Mouse (Mus musculus): ENCODE measurements around the gene Klhl23. TPM values are rescaled to one million over a fixed set of nuclear protein-coding genes. Genes with fewer than 3 reads are reported as not detected.

Klhl23 gene
- polyA plus RNA-seq, 1 experiment from 2014 or later = 94.6 TPM

DNA sequence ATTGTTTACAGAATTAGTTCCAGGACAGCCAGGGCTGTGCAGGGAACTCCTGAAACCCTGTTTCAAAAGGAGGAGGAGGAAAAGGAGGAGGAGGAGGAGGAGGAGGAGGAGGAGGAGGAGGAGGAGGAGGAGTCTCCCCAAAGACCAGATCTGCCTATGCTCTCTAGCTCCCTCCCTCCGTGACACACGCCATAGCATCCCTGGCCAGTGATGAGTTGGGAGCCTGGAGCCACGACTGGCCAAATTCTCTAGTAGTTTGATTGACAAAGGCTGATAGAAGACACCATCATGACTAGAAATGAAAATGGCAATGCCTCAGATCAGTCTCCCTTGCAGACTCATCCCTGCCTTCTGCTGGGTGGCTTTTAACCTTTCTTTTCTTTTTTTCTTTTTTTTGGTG, 16.3 kb downstream of the Klhl23 start:
- Histone ChIP-seq H3K27ac (no peak overlapping the region), H3K4me2 (no peak overlapping the region), H3K36me3 (replicated peaks) (peaks cover 18% of the 10 kb centered on the region), H3K9me3 (no peaks in the 10 kb centered on the region), H3K9ac (no peak overlapping the region), H3K4me3 (no peak overlapping the region), H3K4me1 (no peaks in the 10 kb centered on the region), H3K27me3 (replicated peaks) (no peaks in the 10 kb centered on the region)
- ATAC-seq (replicated peaks) = no peak
- WGBS = 26% methylated on average over 3 of the region's 3 CpGs

DNA sequence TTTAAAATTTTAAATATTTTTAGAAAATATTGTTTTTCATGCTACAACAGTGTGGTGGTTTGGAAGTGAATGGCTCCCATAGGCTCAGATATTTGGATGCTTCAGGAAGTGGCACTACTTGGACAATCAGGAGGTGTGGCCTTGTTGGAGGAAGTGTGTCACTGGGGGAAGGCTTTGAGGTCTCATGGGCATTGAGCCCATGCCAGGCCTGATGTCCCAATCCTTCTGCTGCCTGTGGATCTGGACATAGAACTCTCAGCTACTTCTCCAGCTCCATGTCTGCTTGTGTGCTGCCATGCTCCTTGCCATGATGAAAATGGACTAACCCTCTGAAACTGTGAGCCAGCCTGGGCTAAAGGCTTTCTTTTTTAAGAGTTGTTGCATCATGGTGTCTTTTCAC, 17.0 kb downstream of the Klhl23 start:
- no peaks in the 10 kb centered on the region for H3K9me3 ChIP-seq
- peaks cover 13% of the 10 kb centered on the region for H3K36me3 ChIP-seq (replicated peaks)
- no peak overlapping the region for H3K27ac ChIP-seq
- H3K4me2 ChIP-seq = no peak overlapping the region
- no peak for ATAC-seq (replicated peaks)
- H3K4me3 ChIP-seq = no peak overlapping the region
- H3K9ac ChIP-seq = no peak overlapping the region
- no peaks in the 10 kb centered on the region for H3K4me1 ChIP-seq
- no peaks in the 10 kb centered on the region for H3K27me3 ChIP-seq (replicated peaks)

- 25% methylated on average over 6 of the region's 6 CpGs for WGBS
- Histone ChIP-seq H3K4me2 (no peak overlapping the region), H3K9me3 (no peaks in the 10 kb centered on the region), H3K4me1 (no peaks in the 10 kb centered on the region), H3K27ac (no peak overlapping the region), H3K9ac (no peak overlapping the region), H3K27me3 (replicated peaks) (no peaks in the 10 kb centered on the region), H3K4me3 (no peak overlapping the region), H3K36me3 (replicated peaks) (peaks cover 5% of the 10 kb centered on the region)
- 0 out of 2 replicates have a peak, but pooled peaks have one; percentile 27 for ATAC-seq (replicated peaks)
Measured at GRCm38 (mm10) chr2:69840261-69840660, 18.5 kb downstream of the Klhl23 start.

DNA sequence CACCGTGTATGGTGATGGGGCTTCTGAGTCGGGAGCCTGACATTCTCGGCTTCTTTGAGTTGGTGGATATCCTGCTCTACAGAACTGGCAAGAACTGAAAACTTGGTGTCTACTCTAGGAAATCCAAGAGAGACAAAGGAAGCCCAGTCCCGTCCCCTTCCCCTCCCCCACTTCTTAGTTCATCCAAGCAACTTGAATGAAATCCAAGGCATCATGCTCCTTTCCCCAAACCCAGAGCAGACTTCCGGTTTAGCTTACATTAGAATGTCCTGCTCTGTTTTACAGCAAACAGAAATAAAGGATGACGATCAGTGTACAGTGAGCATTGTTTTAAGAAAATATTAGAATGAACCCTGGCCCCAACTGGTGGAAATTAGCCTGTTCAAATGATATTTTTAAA, 27.5 kb downstream of the Klhl23 start:
- Histone ChIP-seq H3K4me1 (no peaks in the 10 kb centered on the region), H3K27ac (no peak overlapping the region), H3K9ac (no peak overlapping the region), H3K4me2 (no peak overlapping the region), H3K4me3 (no peak overlapping the region), H3K36me3 (replicated peaks) (no peaks in the 10 kb centered on the region), H3K27me3 (replicated peaks) (no peaks in the 10 kb centered on the region), H3K9me3 (no peaks in the 10 kb centered on the region)
- 68% methylated on average over 6 of the region's 6 CpGs for WGBS
- ATAC-seq (replicated peaks) = no peak

- ATAC-seq (replicated peaks) = no peak
- H3K4me2 ChIP-seq = no peak overlapping the region
- H3K36me3 ChIP-seq (replicated peaks) = no peaks in the 10 kb centered on the region
- no peak overlapping the region for H3K4me3 ChIP-seq
- no peaks in the 10 kb centered on the region for H3K27me3 ChIP-seq (replicated peaks)
- H3K9me3 ChIP-seq = no peaks in the 10 kb centered on the region
- no peak overlapping the region for H3K9ac ChIP-seq
- no peak overlapping the region for H3K27ac ChIP-seq
- no peaks in the 10 kb centered on the region for H3K4me1 ChIP-seq
- 49% methylated on average over 2 of the region's 2 CpGs for WGBS
Measured at GRCm38 (mm10) chr2:69851427-69852058, 29.8 kb downstream of the Klhl23 start.

GRCm38 (mm10) chr2:69856392-69856791, 34.6 kb downstream of the Klhl23 start:
- ATAC-seq (replicated peaks) = no peak
- Histone ChIP-seq H3K27ac (no peak overlapping the region), H3K4me3 (no peak overlapping the region), H3K4me1 (peaks cover 5% of the 10 kb centered on the region; the same call in 1 of the 2 replicates), H3K4me2 (no peak overlapping the region), H3K27me3 (replicated peaks) (no peaks in the 10 kb centered on the region), H3K9me3 (no peaks in the 10 kb centered on the region), H3K36me3 (replicated peaks) (no peaks in the 10 kb centered on the region), H3K9ac (no peak overlapping the region)
- 69% methylated on average over 8 of the region's 8 CpGs for WGBS

- H3K36me3 ChIP-seq (replicated peaks) = no peaks in the 10 kb centered on the region
- H3K4me1 ChIP-seq = peaks cover 13% of the 10 kb centered on the region
- H3K9me3 ChIP-seq = no peaks in the 10 kb centered on the region
- H3K4me3 ChIP-seq = no peak overlapping the region
- no peak for ATAC-seq (replicated peaks)
- no peak overlapping the region for H3K27ac ChIP-seq
- 74% methylated on average over 1 of the region's 1 CpGs for WGBS
- no peak overlapping the region for H3K9ac ChIP-seq
- no peaks in the 10 kb centered on the region for H3K27me3 ChIP-seq (replicated peaks)
- H3K4me2 ChIP-seq = no peak overlapping the region
Measured at GRCm38 (mm10) chr2:69857882-69858281, 36.1 kb downstream of the Klhl23 start.

GRCm38 (mm10) chr2:69860972-69861452, 39.3 kb downstream of the Klhl23 start:
- H3K4me3 ChIP-seq = peak overlapping the region; percentile 100

DNA sequence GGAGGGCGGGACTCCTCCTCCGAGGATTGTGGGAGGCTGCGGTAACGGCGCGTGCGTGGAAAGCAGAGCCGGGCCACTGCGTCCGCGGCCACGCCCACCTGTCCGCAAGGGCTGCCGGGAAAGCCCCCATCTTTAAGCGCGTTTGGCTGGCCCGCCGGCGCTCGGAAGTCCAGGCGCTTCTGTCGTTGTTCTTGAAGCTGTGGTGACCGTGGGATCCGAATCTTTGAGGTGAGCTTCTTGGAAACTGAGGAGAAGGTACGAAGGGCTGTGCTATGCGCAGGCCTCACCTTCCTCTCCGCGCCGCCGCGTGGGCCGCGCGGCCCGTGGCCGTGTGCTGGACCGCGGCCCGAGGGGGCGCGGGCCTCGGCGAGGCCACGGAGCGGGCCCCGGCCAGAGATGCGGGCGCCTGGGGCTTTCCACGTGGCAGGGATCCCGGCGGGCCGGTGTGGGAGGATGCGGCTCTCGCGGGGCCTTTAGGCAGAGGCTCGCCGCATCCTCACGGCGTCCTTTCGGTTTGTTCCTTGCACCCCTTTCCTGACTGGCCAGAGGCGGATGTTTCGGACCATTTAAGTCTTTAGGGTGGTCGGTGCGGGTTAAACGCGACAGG, 39.8 kb downstream of the Klhl23 start, which contains the start of gene Ssb:
Ssb (plus strand) TSS at position 78 of the 607 bp plus-strand sequence.
- Histone ChIP-seq H3K27me3 (replicated peaks) (no peaks in the 10 kb centered on the region), H3K4me3 (peak within 1 kb of the TSS; percentile 100), H3K4me2 (peak within 1 kb of the TSS; percentile 77), H3K36me3 (replicated peaks) (peaks cover 5% of the 10 kb centered on the region), H3K9me3 (no peaks in the 10 kb centered on the region), H3K4me1 (peaks cover 29% of the 10 kb centered on the region), H3K27ac (peak within 1 kb of the TSS; percentile 90), H3K9ac (peak within 1 kb of the TSS; percentile 100)
- peak; percentile 98 for ATAC-seq (replicated peaks)
- under 1% methylated on average over 66 of the region's 66 CpGs for WGBS

More at GRCm38 (mm10) chr2:69860972-69861452, 39.3 kb downstream of the Klhl23 start:
- Histone ChIP-seq H3K27ac (peak overlapping the region; percentile 90), H3K27me3 (replicated peaks) (no peaks in the 10 kb centered on the region), H3K36me3 (replicated peaks) (peaks cover 5% of the 10 kb centered on the region; the same call in 1 of the 2 replicates), H3K4me2 (peak overlapping the region; percentile 77), H3K9me3 (no peaks in the 10 kb centered on the region), H3K4me1 (peaks cover 29% of the 10 kb centered on the region), H3K9ac (peak overlapping the region; percentile 100)
- peak; percentile 80 for ATAC-seq (replicated peaks)
- WGBS = 12% methylated on average over 13 of the region's 13 CpGs

GRCm38 (mm10) chr2:69862117-69862657, 40.4 kb downstream of the Klhl23 start:
- peaks cover 29% of the 10 kb centered on the region for H3K4me1 ChIP-seq
- H3K27ac ChIP-seq = peak overlapping the region; percentile 90; the same call in 1 of the 2 replicates
- ATAC-seq (replicated peaks) = no peak
- peak overlapping the region; percentile 100 for H3K4me3 ChIP-seq
- peak overlapping the region; percentile 100 for H3K9ac ChIP-seq
- H3K36me3 ChIP-seq (replicated peaks) = peaks cover 9% of the 10 kb centered on the region
- H3K4me2 ChIP-seq = peak overlapping the region; percentile 77
- whole genome bisulfite sequencing = 3% methylated on average over 13 of the region's 13 CpGs
- H3K9me3 ChIP-seq = no peaks in the 10 kb centered on the region
- no peaks in the 10 kb centered on the region for H3K27me3 ChIP-seq (replicated peaks)

DNA sequence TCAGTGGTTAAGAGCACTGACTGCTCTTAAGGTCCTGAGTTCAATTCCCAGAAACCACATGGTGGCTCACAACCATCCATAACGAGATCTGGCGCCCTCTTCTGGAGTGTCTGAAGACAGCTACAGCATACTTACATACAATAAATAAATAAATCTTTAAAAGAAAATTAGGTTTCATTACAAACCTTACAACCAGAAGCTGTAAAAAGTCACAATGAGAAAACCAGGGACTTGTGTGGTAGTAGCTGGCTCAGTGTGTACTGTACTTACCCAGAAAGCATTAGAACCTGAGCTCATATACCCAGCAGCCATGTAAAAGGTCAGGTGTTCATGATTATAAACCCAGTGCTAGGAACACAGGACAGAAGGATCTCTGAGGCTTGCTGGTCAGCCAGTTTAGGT, 62.2 kb downstream of the Klhl23 start:
- no peak overlapping the region for H3K4me3 ChIP-seq
- no peaks in the 10 kb centered on the region for H3K36me3 ChIP-seq (replicated peaks)
- H3K9ac ChIP-seq = no peak overlapping the region
- H3K27me3 ChIP-seq (replicated peaks) = no peaks in the 10 kb centered on the region
- H3K4me1 ChIP-seq = peaks cover 16% of the 10 kb centered on the region
- H3K27ac ChIP-seq = no peak overlapping the region
- WGBS = 73% methylated on average over 2 of the region's 2 CpGs
- H3K9me3 ChIP-seq = no peaks in the 10 kb centered on the region
- H3K4me2 ChIP-seq = no peak overlapping the region
- no peak for ATAC-seq (replicated peaks)

DNA sequence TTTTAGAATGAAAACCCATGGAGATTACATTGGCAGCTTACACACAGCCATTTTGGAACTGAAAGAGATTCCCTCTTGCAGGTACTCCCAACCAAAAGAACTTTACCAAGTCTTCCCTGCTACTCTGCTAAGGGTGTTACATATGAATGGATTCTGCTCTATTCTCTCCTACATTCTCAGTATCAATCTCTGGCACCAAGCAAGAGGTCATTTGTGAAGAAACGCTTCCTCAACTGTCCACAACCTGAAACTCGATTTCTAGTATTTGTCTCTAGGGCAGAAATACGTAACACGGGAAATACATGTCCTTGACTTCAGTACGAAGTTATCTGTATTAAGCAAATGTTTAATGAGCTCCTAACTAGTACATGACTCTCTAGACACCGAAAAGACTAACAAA, 62.8 kb downstream of the Klhl23 start:
- peak overlapping the region; percentile 63; the same call in 1 of the 2 replicates for H3K9ac ChIP-seq
- WGBS = 65% methylated on average over 6 of the region's 6 CpGs
- no peaks in the 10 kb centered on the region for H3K9me3 ChIP-seq
- no peak overlapping the region for H3K27ac ChIP-seq
- no peaks in the 10 kb centered on the region for H3K36me3 ChIP-seq (replicated peaks)
- no peak for ATAC-seq (replicated peaks)
- peak overlapping the region; percentile 75 for H3K4me2 ChIP-seq
- H3K4me1 ChIP-seq = peaks cover 16% of the 10 kb centered on the region
- peak overlapping the region; percentile 59 for H3K4me3 ChIP-seq
- no peaks in the 10 kb centered on the region for H3K27me3 ChIP-seq (replicated peaks)

Data from midbrain, embryonic 15.5 days (tissue).